Comparison of ENCODE assay signal across 13 mouse cellular contexts in the genomic region with DNA sequence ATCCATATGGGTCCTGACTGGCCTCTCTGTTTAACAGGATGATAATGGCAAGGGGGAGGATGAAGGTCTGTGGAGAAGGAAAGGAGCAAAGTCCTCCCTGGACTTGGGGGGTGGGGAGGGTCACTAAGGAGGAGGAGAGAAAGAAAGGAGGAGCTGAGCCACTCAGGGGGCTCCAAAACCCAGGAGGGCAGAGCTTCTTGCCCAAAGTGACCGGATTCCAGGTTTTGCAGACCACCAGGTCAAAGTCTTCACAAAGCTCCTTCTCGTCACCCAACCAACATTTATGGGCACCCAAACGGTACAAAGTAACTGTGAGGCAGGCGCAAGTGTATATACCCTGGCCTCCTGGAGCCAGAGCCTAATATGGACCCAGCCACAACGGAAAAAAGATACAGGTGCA. TPM values are rescaled to one million over a fixed set of nuclear protein-coding genes. Genes with fewer than 3 reads are reported as not detected.
A peak's percentile ranks its signal among the peaks of the same experiment; 100 is the strongest.
DNase-seq lines count a peak whose midpoint lies in the region; ATAC-seq and TF ChIP-seq lines count a peak whose summit lies in the region.
"Had no signal": no experiment of that assay in that cellular context is flagged by ENCODE, and none has a peak within 500 bp of the region (broad histone marks: within the 10 kb centered on the region; RNA-seq: fewer than 3 reads in every experiment).

No protein-coding gene starts in this region.

- H3K9me3 ChIP-seq in lung, embryonic 15.5 days: no peaks in the 10 kb centered on the region
- H3K9me3 ChIP-seq in hindbrain, postnatal 0 days (ENCODE audit: low read length): no peaks in the 10 kb centered on the region
- H3K9me3 ChIP-seq in limb, embryonic 15.5 days: no peaks in the 10 kb centered on the region
- no peaks in the 10 kb centered on the region for H3K9me3 ChIP-seq in stomach, embryonic 16.5 days (replicated peaks; ENCODE audit: control insufficient read depth, low read length)
- H3K9me3 ChIP-seq: embryonic facial prominence, embryonic 15.5 days had no signal

- H3K27me3 ChIP-seq in lung, embryonic 15.5 days: peaks cover 6% of the 10 kb centered on the region; the same call in 1 of the 2 replicates
- no peaks in the 10 kb centered on the region for H3K27me3 ChIP-seq in hindbrain, postnatal 0 days (ENCODE audit: insufficient read depth, low read length)
- H3K27me3 ChIP-seq in limb, embryonic 15.5 days: no peaks in the 10 kb centered on the region
- H3K27me3 ChIP-seq in stomach, embryonic 16.5 days (ENCODE audit: control insufficient read depth, insufficient read depth, low read length): no peaks in the 10 kb centered on the region

- H3K36me3 ChIP-seq in lung, embryonic 15.5 days: no peaks in the 10 kb centered on the region
- H3K36me3 ChIP-seq in hindbrain, postnatal 0 days (ENCODE audit: insufficient read depth, low read length): no peaks in the 10 kb centered on the region
- no peaks in the 10 kb centered on the region for H3K36me3 ChIP-seq in limb, embryonic 15.5 days
- no peaks in the 10 kb centered on the region for H3K36me3 ChIP-seq in stomach, embryonic 16.5 days (ENCODE audit: control insufficient read depth, insufficient read depth, low read length)
- H3K36me3 ChIP-seq: embryonic facial prominence, embryonic 15.5 days had no signal

- no peak overlapping the region for H3K27ac ChIP-seq in lung, embryonic 15.5 days
- H3K27ac ChIP-seq in hindbrain, postnatal 0 days: peak overlapping the region; percentile 79
- no peak overlapping the region for H3K27ac ChIP-seq in limb, embryonic 15.5 days
- no peak overlapping the region for H3K27ac ChIP-seq in stomach, embryonic 16.5 days (ENCODE audit: low read length)
- H3K27ac ChIP-seq: embryonic facial prominence, embryonic 15.5 days had no signal

- DNase-seq in lung, postnatal 25 days (ENCODE audit: low spot score): no peak
- DNase-seq in hindbrain, postnatal 0 days (ENCODE audit: low spot score): no peak
- DNase-seq in cerebellum, postnatal 4 days (ENCODE audit: low spot score in 2 of 2): no peak
- no peak for DNase-seq in layer of hippocampus, adult 9-11 months
- no peak for DNase-seq in left cerebral cortex, adult 18-20 months (ENCODE audit: low spot score in 2 of 2)
- DNase-seq: gastrocnemius, postnatal 10 days; right cerebral cortex, postnatal 4 days; thymus, postnatal 14 days had no signal

- no peak for TF ChIP-seq CTCF in hindbrain, postnatal 0 days (IDR thresholded peaks at IDR 0.05; ENCODE audit: low read depth)

- no peak for ATAC-seq in lung, embryonic 15.5 days (ENCODE audit: borderline replicate concordance, extremely low read depth, low FRiP score, low TSS enrichment)
- no peak for ATAC-seq in hindbrain, postnatal 0 days
- ATAC-seq in limb, embryonic 15.5 days (ENCODE audit: insufficient number of reproducible peaks, low FRiP score, low TSS enrichment, low read depth): no peak
- ATAC-seq in stomach, embryonic 16.5 days (ENCODE audit: insufficient read depth, low FRiP score): no peak

- H3K4me1 ChIP-seq in lung, embryonic 15.5 days: peaks cover 60% of the 10 kb centered on the region
- peaks cover 15% of the 10 kb centered on the region for H3K4me1 ChIP-seq in hindbrain, postnatal 0 days (ENCODE audit: insufficient read depth, low read length)
- peaks cover 64% of the 10 kb centered on the region for H3K4me1 ChIP-seq in limb, embryonic 15.5 days
- peaks cover 40% of the 10 kb centered on the region for H3K4me1 ChIP-seq in stomach, embryonic 16.5 days (ENCODE audit: control insufficient read depth, insufficient read depth, low read length)

- H3K4me3 ChIP-seq in lung, embryonic 15.5 days: no peak overlapping the region
- H3K4me3 ChIP-seq in hindbrain, postnatal 0 days (ENCODE audit: low read length): peak overlapping the region; percentile 65
- H3K4me3 ChIP-seq in limb, embryonic 15.5 days: peak overlapping the region; percentile 1; the same call in 1 of the 2 replicates
- no peak overlapping the region for H3K4me3 ChIP-seq in stomach, embryonic 16.5 days (replicated peaks; ENCODE audit: low read length)

- H3K9ac ChIP-seq in lung, embryonic 15.5 days: no peak overlapping the region
- H3K9ac ChIP-seq in hindbrain, postnatal 0 days (replicated peaks; ENCODE audit: low read length): peak overlapping the region; percentile 41; the same call in 1 of the 2 replicates
- no peak overlapping the region for H3K9ac ChIP-seq in limb, embryonic 15.5 days
- H3K9ac ChIP-seq in stomach, embryonic 16.5 days (ENCODE audit: low read length): no peak overlapping the region
- H3K9ac ChIP-seq: embryonic facial prominence, embryonic 15.5 days had no signal

- 74% methylated on average over 5 of the region's 5 CpGs for WGBS in lung, embryonic 15.5 days
- WGBS in hindbrain, postnatal 0 days: 40% methylated on average over 5 of the region's 5 CpGs
- 40% methylated on average over 5 of the region's 5 CpGs for WGBS in limb, embryonic 15.5 days
- WGBS in stomach, embryonic 16.5 days: 64% methylated on average over 5 of the region's 5 CpGs

- peak overlapping the region; percentile 86; the same call in 1 of the 2 replicates for H3K4me2 ChIP-seq in lung, embryonic 15.5 days
- H3K4me2 ChIP-seq in hindbrain, postnatal 0 days (ENCODE audit: low read depth, low read length): peak overlapping the region; percentile 74
- peak overlapping the region; percentile 88 for H3K4me2 ChIP-seq in limb, embryonic 15.5 days
- H3K4me2 ChIP-seq in stomach, embryonic 16.5 days (ENCODE audit: low read depth, low read length): peak overlapping the region; percentile 89; the same call in 1 of the 2 replicates
- H3K4me2 ChIP-seq: embryonic facial prominence, embryonic 15.5 days had no signal

RNA-seq across cellular contexts. Expression of gene Fignl2, which starts 2.7 kb away (rescaled TPM):
- polyA plus RNA-seq in lung, embryonic 15.5 days (2015; fragmentation: Nextera tagmentation; extraction: Ambion mirVana): 0.19 and 0.24 TPM in 2 replicates
- 2.3 and 4.0 TPM in 2 replicates for total RNA-seq in hindbrain, postnatal 0 days (2014; rRNA removed)
- 0.10 and 0.11 TPM in 2 replicates for polyA plus RNA-seq in hindbrain, postnatal 0 days (2015; fragmentation: Nextera tagmentation; extraction: Ambion mirVana)
- polyA plus RNA-seq in limb, embryonic 15.5 days (2015; fragmentation: Nextera tagmentation; extraction: Ambion mirVana): 0.09 and 0.12 TPM in 2 replicates
- polyA plus RNA-seq in stomach, embryonic 16.5 days (2015; fragmentation: Nextera tagmentation; extraction: Ambion mirVana): 0.05 and 0.10 TPM in 2 replicates
- total RNA-seq in left cerebral cortex, adult 18-20 months (2021): 1 to 10 TPM; 1.3 to 1.4 TPM

RNA-seq across cellular contexts. Expression of gene Gm47841, which starts 28.5 kb away (rescaled TPM):
- 0.19 TPM in 1 of 2 replicates, not detected in the other for polyA plus RNA-seq in lung, embryonic 15.5 days (2015; fragmentation: Nextera tagmentation; extraction: Ambion mirVana)
- not detected in 2 replicates for total RNA-seq in hindbrain, postnatal 0 days (2014; rRNA removed)
- not detected in 2 replicates for polyA plus RNA-seq in hindbrain, postnatal 0 days (2015; fragmentation: Nextera tagmentation; extraction: Ambion mirVana)
- not detected in 2 replicates for polyA plus RNA-seq in limb, embryonic 15.5 days (2015; fragmentation: Nextera tagmentation; extraction: Ambion mirVana)
- not detected in 2 replicates for polyA plus RNA-seq in stomach, embryonic 16.5 days (2015; fragmentation: Nextera tagmentation; extraction: Ambion mirVana)
- total RNA-seq in left cerebral cortex, adult 18-20 months (2021): not detected
- total RNA-seq: gastrocnemius, postnatal 10 days had no signal
- polyA plus RNA-seq: embryonic facial prominence, embryonic 15.5 days; liver, embryonic 16.5 days had no signal

RNA-seq across cellular contexts. Expression of gene Ankrd33, which starts 39.9 kb away (rescaled TPM):
- polyA plus RNA-seq in lung, embryonic 15.5 days (2015; fragmentation: Nextera tagmentation; extraction: Ambion mirVana): not detected in 2 replicates
- total RNA-seq in hindbrain, postnatal 0 days (2014; rRNA removed): not detected in 2 replicates
- not detected in 2 replicates for polyA plus RNA-seq in hindbrain, postnatal 0 days (2015; fragmentation: Nextera tagmentation; extraction: Ambion mirVana)
- polyA plus RNA-seq in limb, embryonic 15.5 days (2015; fragmentation: Nextera tagmentation; extraction: Ambion mirVana): not detected in 2 replicates
- polyA plus RNA-seq in stomach, embryonic 16.5 days (2015; fragmentation: Nextera tagmentation; extraction: Ambion mirVana): not detected in 2 replicates
- not detected for total RNA-seq in left cerebral cortex, adult 18-20 months (2021)
- total RNA-seq: gastrocnemius, postnatal 10 days had no signal
- polyA plus RNA-seq: embryonic facial prominence, embryonic 15.5 days; liver, embryonic 16.5 days had no signal

RNA-seq across cellular contexts. Expression of gene Acvrl1, which starts 52.7 kb away (rescaled TPM):
- polyA plus RNA-seq in lung, embryonic 15.5 days (2015; fragmentation: Nextera tagmentation; extraction: Ambion mirVana): 68.2 and 72.4 TPM in 2 replicates
- 16.8 and 21.6 TPM in 2 replicates for total RNA-seq in hindbrain, postnatal 0 days (2014; rRNA removed)
- 7.0 and 7.3 TPM in 2 replicates for polyA plus RNA-seq in hindbrain, postnatal 0 days (2015; fragmentation: Nextera tagmentation; extraction: Ambion mirVana)
- polyA plus RNA-seq in limb, embryonic 15.5 days (2015; fragmentation: Nextera tagmentation; extraction: Ambion mirVana): 16.3 and 17.7 TPM in 2 replicates
- polyA plus RNA-seq in stomach, embryonic 16.5 days (2015; fragmentation: Nextera tagmentation; extraction: Ambion mirVana): 34.9 and 39.3 TPM in 2 replicates
- total RNA-seq in left cerebral cortex, adult 18-20 months (2021): 10 to 100 TPM; 12.1 to 14.2 TPM

Comparison
In these comparisons a context has a peak if more than half of its experiments do, and no peak if none do; other contexts are left out.
1. H3K4me3 ChIP-seq: peak in hindbrain, postnatal 0 days (single experiment) and limb, embryonic 15.5 days (single experiment); none in lung, embryonic 15.5 days (single experiment) and stomach, embryonic 16.5 days (single experiment).
2. Peak in every context shown above with its lines, with median percentiles within 50 percentile points of each other: H3K4me2 ChIP-seq.